Comparison of ENCODE assay signal across 24 mouse cellular contexts in genomic region chr13:93995423-93995822, GRCm38 (mm10).
DNase-seq lines count a peak whose midpoint lies in the region; ATAC-seq and TF ChIP-seq lines count a peak whose summit lies in the region.
"Had no signal": no experiment of that assay in that cellular context is flagged by ENCODE, and none has a peak within 500 bp of the region (broad histone marks: within the 10 kb centered on the region; RNA-seq: fewer than 3 reads in every experiment).

No protein-coding gene starts in this region.

- no peak for TF ChIP-seq POLR2A in bone marrow, adult 2 months (IDR thresholded peaks at IDR 0.05; ENCODE audit: borderline replicate concordance, control insufficient read depth, low read depth, low read length)

- no peak for TF ChIP-seq EP300 in liver, postnatal 0 days (IDR thresholded peaks at IDR 0.05; ENCODE audit: low read depth)

- ATAC-seq in liver, postnatal 0 days = no peak
- ATAC-seq in liver, embryonic 12.5 days = no peak
- ATAC-seq in granulocyte monocyte progenitor cell, adult 5-6 weeks (replicated peaks; ENCODE audit: poor library complexity, severe bottlenecking) = peak; percentile 65
- peak; percentile 63 for ATAC-seq in megakaryocyte progenitor cell, adult 5-6 weeks (replicated peaks; ENCODE audit: poor library complexity)
- ATAC-seq in forebrain, postnatal 0 days = no peak
- no peak for ATAC-seq in hindbrain, embryonic 14.5 days (ENCODE audit: low FRiP score)
- ATAC-seq: CD4-positive, CD25-positive, alpha-beta regulatory T cell, adult 4 months; forebrain, embryonic 14.5 days; hindbrain, embryonic 16.5 days; inflammation-experienced regulatory T-cells, adult 6 months had no signal

- no peak overlapping the region for H3K4me2 ChIP-seq in liver, postnatal 0 days (ENCODE audit: low read depth, low read length)
- no peak overlapping the region for H3K4me2 ChIP-seq in liver, embryonic 12.5 days
- H3K4me2 ChIP-seq in forebrain, postnatal 0 days (ENCODE audit: low read depth) = no peak overlapping the region
- no peak overlapping the region for H3K4me2 ChIP-seq in hindbrain, embryonic 14.5 days (replicated peaks)
- H3K4me2 ChIP-seq: embryonic facial prominence, embryonic 15.5 days; heart, embryonic 11.5 days; heart, embryonic 15.5 days had no signal

- no peak for TF ChIP-seq CTCF in liver, postnatal 0 days (IDR thresholded peaks at IDR 0.05; ENCODE audit: low read depth)
- no peak for TF ChIP-seq CTCF in bone marrow, adult 2 months (IDR thresholded peaks at IDR 0.05; ENCODE audit: control insufficient read depth, insufficient read depth, low read length)
- TF ChIP-seq CTCF in forebrain, postnatal 0 days (IDR thresholded peaks at IDR 0.05; ENCODE audit: low read depth) = no peak

- H3K9ac ChIP-seq in liver, postnatal 0 days (replicated peaks) = no peak overlapping the region
- no peak overlapping the region for H3K9ac ChIP-seq in liver, embryonic 12.5 days
- no peak overlapping the region for H3K9ac ChIP-seq in forebrain, postnatal 0 days
- no peak overlapping the region for H3K9ac ChIP-seq in hindbrain, embryonic 14.5 days
- H3K9ac ChIP-seq: embryonic facial prominence, embryonic 15.5 days; heart, embryonic 15.5 days had no signal

- H3K9me3 ChIP-seq in liver, postnatal 0 days (ENCODE audit: low read length) = no peaks in the 10 kb centered on the region
- H3K9me3 ChIP-seq in liver, embryonic 12.5 days (replicated peaks) = no peaks in the 10 kb centered on the region
- H3K9me3 ChIP-seq in forebrain, postnatal 0 days (ENCODE audit: low read length) = no peaks in the 10 kb centered on the region
- H3K9me3 ChIP-seq in hindbrain, embryonic 14.5 days (ENCODE audit: control insufficient read depth, low read length) = peaks cover 9% of the 10 kb centered on the region; the same call in 1 of the 2 replicates
- H3K9me3 ChIP-seq: embryonic facial prominence, embryonic 15.5 days; heart, embryonic 15.5 days had no signal

- H3K27ac ChIP-seq in liver, postnatal 0 days (ENCODE audit: low read depth) = peak overlapping the region; percentile 62
- H3K27ac ChIP-seq in liver, embryonic 12.5 days = no peak overlapping the region
- H3K27ac ChIP-seq in bone marrow, adult 2 months (ENCODE audit: control insufficient read depth, insufficient read depth, low read depth, low read length, poor library complexity) = peak overlapping the region; percentile 72
- H3K27ac ChIP-seq in forebrain, postnatal 0 days (ENCODE audit: low read depth, low read length) = no peak overlapping the region
- H3K27ac ChIP-seq in hindbrain, embryonic 14.5 days = no peak overlapping the region
- H3K27ac ChIP-seq: embryonic facial prominence, embryonic 15.5 days; forebrain, embryonic 10.5 days; heart, adult 2 months; heart, embryonic 15.5 days had no signal

- no peaks in the 10 kb centered on the region for H3K27me3 ChIP-seq in liver, postnatal 0 days (ENCODE audit: insufficient read depth, low read length)
- H3K27me3 ChIP-seq in liver, embryonic 12.5 days (replicated peaks) = no peaks in the 10 kb centered on the region
- no peaks in the 10 kb centered on the region for H3K27me3 ChIP-seq in forebrain, postnatal 0 days (ENCODE audit: insufficient read depth, low read length)
- H3K27me3 ChIP-seq in hindbrain, embryonic 14.5 days (ENCODE audit: control insufficient read depth, insufficient read depth, low read length) = no peaks in the 10 kb centered on the region
- H3K27me3 ChIP-seq: embryonic facial prominence, embryonic 15.5 days; heart, embryonic 15.5 days had no signal

- H3K4me1 ChIP-seq in liver, postnatal 0 days (ENCODE audit: insufficient read depth) = peaks cover 10% of the 10 kb centered on the region
- 0 out of 2 replicates have a peak, but pooled peaks cover under 1% of the 10 kb centered on the region for H3K4me1 ChIP-seq in liver, embryonic 12.5 days
- peaks cover 4% of the 10 kb centered on the region; the same call in 1 of the 2 replicates for H3K4me1 ChIP-seq in bone marrow, adult 2 months (ENCODE audit: control insufficient read depth, insufficient read depth, low read length)
- no peaks in the 10 kb centered on the region for H3K4me1 ChIP-seq in forebrain, postnatal 0 days (ENCODE audit: insufficient read depth)
- H3K4me1 ChIP-seq in hindbrain, embryonic 14.5 days (replicated peaks; ENCODE audit: control insufficient read depth, insufficient read depth, low read length) = no peaks in the 10 kb centered on the region
- H3K4me1 ChIP-seq: embryonic facial prominence, embryonic 15.5 days had no signal

- 67% methylated on average over 3 of the region's 3 CpGs for WGBS in liver, postnatal 0 days (ENCODE audit: insufficient replicate concordance)
- WGBS in liver, embryonic 12.5 days (ENCODE audit: insufficient replicate concordance) = 70% methylated on average over 3 of the region's 3 CpGs
- 49% methylated on average over 3 of the region's 3 CpGs for WGBS in bone marrow, adult 2 months
- 82% methylated on average over 3 of the region's 3 CpGs for WGBS in forebrain, postnatal 0 days
- WGBS in hindbrain, embryonic 14.5 days = 85% methylated on average over 3 of the region's 3 CpGs

- no peak for DNase-seq in liver, postnatal 0 days
- DNase-seq in forebrain, postnatal 0 days = no peak
- DNase-seq in hindbrain, embryonic 14.5 days (ENCODE audit: low spot score) = no peak
- DNase-seq: adrenal gland, adult 8-10 months; adrenal gland, postnatal 36 days; B cell, adult 2 months; cerebellum, adult 18-20 months; cerebellum, adult 9-11 months; gastrocnemius, postnatal 36 days; heart, adult 2 months had no signal

- H3K36me3 ChIP-seq in liver, postnatal 0 days (replicated peaks; ENCODE audit: insufficient read depth, low read length) = no peaks in the 10 kb centered on the region
- H3K36me3 ChIP-seq in liver, embryonic 12.5 days = no peaks in the 10 kb centered on the region
- no peaks in the 10 kb centered on the region for H3K36me3 ChIP-seq in forebrain, postnatal 0 days (ENCODE audit: insufficient read depth)
- H3K36me3 ChIP-seq in hindbrain, embryonic 14.5 days (replicated peaks; ENCODE audit: control insufficient read depth, insufficient read depth) = no peaks in the 10 kb centered on the region
- H3K36me3 ChIP-seq: embryonic facial prominence, embryonic 15.5 days; forebrain, embryonic 10.5 days; G1E; heart, embryonic 15.5 days had no signal

- no peak overlapping the region for H3K4me3 ChIP-seq in liver, postnatal 0 days (ENCODE audit: low read depth, low read length)
- no peak overlapping the region for H3K4me3 ChIP-seq in liver, embryonic 12.5 days
- H3K4me3 ChIP-seq in bone marrow, adult 2 months (replicated peaks; ENCODE audit: control insufficient read depth, low read depth, low read length) = no peak overlapping the region
- H3K4me3 ChIP-seq in forebrain, postnatal 0 days (ENCODE audit: low read depth, low read length) = no peak overlapping the region
- H3K4me3 ChIP-seq in hindbrain, embryonic 14.5 days (replicated peaks; ENCODE audit: low read length) = no peak overlapping the region
- H3K4me3 ChIP-seq: embryonic facial prominence, embryonic 15.5 days; erythroblast, embryonic 14.5 days; forebrain, embryonic 10.5 days; heart, adult 2 months; heart, embryonic 15.5 days had no signal

Comparison
In these comparisons a context has a peak if more than half of its experiments do, and no peak if none do; other contexts are left out.
1. H3K27ac ChIP-seq: peak in liver, postnatal 0 days (single experiment) and bone marrow, adult 2 months (single experiment); none in liver, embryonic 12.5 days (single experiment), forebrain, postnatal 0 days (single experiment) and hindbrain, embryonic 14.5 days (single experiment).
2. ATAC-seq: peak in granulocyte monocyte progenitor cell, adult 5-6 weeks (single experiment) and megakaryocyte progenitor cell, adult 5-6 weeks (single experiment); none in liver, postnatal 0 days (single experiment), liver, embryonic 12.5 days (single experiment), forebrain, postnatal 0 days (single experiment) and hindbrain, embryonic 14.5 days (single experiment).